Mouse (Mus musculus) mature B cell (primary cell): ENCODE data around the gene Mrpl20.

Experiments
- in situ Hi-C: fragments of 300-500 bp; cut with MboI; formaldehyde crosslinking; loops from 2 replicates; pipeline ENCODE4 v1.14.3; 2019

Mrpl20 gene

GRCm38 (mm10) chr4:155831831-155832230 lies 29.2 kb downstream of the Mrpl20 start:
- in situ Hi-C loops, result no loop called here

GRCm38 (mm10) chr4:155832321-155832720 lies 29.6 kb downstream of the Mrpl20 start:
- in situ Hi-C loops, result no loop called here

- in situ Hi-C loops, result no loop called here
Measured at GRCm38 (mm10) chr4:155833234-155833633, 30.6 kb downstream of the Mrpl20 start.

- in situ Hi-C loops, result no loop called here
Measured at GRCm38 (mm10) chr4:155833836-155834235, 31.2 kb downstream of the Mrpl20 start.

- in situ Hi-C loops, result no loop called here
Measured at GRCm38 (mm10) chr4:155837404-155838010, 34.8 kb downstream of the Mrpl20 start.

- in situ Hi-C loops, result no loop called here
Measured at GRCm38 (mm10) chr4:155838187-155839153, 35.8 kb downstream of the Mrpl20 start.

DNA sequence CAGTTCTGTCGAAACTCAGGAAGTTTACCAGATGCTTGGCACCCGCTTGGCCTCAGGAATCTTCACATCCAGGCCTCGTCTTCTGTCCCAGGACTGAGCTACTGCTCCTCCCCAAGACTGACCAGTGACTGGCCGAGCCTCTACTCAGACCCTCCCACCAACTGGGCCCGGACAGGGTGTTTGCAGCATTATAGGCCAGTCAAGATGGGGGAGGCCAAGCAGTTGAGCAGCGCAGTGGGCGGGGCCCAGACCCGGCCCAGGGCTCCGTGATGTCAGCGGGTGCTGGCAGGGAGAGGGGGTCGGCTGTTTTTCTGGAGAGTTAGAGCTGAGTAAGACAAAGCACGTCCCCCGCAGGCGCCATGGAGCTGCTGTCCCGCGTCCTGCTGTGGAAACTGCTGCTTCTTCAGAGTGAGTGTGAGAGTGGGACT lies 36.8 kb downstream of the Mrpl20 start, which contains the start of gene Mxra8:
Mxra8 (plus strand) TSS at position 198 of the 428 bp plus-strand sequence.
- in situ Hi-C loops, result no loop called here

DNA sequence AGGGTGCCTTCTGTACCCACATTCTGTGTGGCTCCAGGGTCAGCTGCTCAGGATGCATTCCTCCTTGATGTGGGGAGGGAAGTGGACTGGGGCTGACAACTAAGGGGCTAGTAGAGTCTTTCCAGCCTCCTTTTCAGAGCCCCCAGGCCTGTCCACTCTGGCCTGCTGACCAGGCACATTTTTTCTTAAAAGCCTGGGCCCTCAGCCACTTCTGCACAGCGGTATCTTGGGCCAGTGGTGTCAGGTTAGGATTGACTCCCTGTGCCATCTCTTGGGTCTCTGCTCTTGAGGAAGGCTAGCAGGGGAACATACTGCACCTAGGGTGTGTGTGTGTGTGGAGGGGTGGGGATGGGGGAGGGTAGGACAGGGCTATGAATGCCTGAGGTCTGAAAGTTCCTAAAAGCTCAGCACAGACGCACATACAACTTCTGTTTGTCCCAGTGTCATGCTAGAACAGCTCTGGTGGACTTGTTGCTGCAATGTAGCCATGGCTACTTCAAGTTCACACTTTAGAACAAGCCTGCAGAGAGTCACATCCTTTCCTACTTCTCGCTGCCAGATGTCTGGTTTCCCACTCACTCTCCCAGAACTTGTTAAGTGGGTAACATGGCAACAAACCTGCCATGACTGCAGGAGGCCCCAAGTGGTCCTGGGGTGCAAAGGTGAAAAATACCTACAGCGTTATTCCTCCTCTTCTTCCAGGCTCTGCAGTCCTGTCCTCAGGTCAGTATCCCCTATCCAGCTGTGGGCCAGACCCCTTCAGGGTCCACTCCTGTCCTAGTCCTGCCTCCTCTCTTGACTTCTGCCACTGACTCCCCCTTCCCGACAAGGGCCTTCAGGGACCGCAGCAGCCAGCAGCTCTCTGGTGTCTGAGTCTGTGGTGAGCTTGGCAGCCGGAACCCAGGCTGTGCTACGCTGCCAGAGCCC lies 37.7 kb downstream of the Mrpl20 start:
- in situ Hi-C loops, result no loop called here

GRCm38 (mm10) chr4:155841003-155841454 lies 38.4 kb downstream of the Mrpl20 start:
- in situ Hi-C loops, result no loop called here

DNA sequence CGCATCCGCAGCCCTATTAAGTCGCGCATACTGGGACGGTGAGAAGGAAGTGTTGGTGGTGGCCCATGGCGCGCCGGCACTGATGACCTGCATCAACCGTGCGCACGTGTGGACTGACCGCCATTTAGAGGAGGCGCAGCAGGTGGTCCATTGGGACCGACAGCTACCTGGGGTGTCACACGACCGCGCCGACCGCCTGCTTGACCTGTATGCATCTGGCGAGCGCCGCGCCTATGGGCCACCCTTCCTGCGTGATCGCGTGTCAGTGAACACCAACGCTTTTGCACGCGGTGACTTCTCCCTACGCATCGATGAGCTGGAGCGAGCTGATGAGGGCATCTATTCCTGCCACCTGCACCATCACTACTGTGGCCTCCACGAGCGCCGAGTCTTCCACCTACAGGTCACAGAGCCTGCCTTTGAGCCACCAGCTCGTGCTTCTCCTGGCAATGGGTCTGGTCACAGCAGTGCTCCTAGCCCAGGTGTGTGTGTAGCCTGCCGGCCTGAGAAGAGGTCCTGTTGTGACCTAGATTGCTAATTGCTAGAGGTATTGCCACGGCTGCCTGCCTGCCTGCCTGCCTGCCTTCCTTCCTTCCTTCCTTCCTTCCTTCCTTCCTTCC lies 39.1 kb downstream of the Mrpl20 start:
- in situ Hi-C loops, result no loop called here

DNA sequence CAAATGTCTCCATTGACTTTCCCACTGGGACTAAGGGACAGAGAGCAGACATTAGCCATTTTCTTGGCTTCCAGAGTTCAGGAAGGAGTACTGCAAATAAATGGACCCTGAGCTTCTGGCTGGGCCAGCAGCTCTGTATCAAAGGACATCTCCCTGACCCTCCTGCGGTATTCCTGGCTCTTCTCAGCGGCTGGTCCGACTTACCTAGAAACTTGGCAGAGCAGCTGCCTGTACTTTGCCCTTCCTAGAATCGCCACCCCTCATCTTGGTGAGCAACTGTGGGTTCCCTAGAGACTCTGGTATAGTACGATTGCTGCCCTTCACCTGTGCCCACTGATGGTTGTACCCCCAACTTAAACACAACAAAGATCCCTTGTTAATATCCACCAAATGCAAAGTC lies 40.6 kb downstream of the Mrpl20 start:
- in situ Hi-C loops, result no loop called here

- in situ Hi-C loops, result no loop called here
Measured at GRCm38 (mm10) chr4:155846871-155847578, 44.3 kb downstream of the Mrpl20 start, which contains the start of gene Dvl1. Dvl1 (plus strand) TSS chr4:155847402.

- in situ Hi-C loops, result no loop called here
Measured at GRCm38 (mm10) chr4:155847591-155848352, 45.1 kb downstream of the Mrpl20 start.

GRCm38 (mm10) chr4:155848434-155849095 lies 45.9 kb downstream of the Mrpl20 start:
- in situ Hi-C loops, result no loop called here

DNA sequence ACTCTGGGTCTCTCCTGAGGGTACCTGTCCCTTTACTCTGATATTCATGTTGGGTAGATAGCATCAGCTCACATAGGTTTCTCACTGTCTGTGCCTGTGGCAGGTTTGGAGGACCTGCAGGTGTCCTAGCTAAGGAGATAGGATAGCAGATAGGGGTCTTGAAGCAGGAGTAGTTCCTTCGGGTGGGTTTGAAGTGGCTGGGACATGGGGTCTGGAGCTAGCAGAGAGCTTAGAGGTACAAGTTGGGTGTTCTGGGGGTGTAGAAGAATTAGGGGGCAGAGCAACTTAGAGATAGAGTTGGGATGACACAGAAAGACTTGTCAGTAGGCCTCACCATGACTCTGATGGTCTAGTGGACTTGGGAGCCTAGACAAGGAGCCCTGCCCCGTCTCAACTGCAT lies 46.7 kb downstream of the Mrpl20 start:
- in situ Hi-C loops, result no loop called here

GRCm38 (mm10) chr4:155849792-155850451 lies 47.2 kb downstream of the Mrpl20 start:
- in situ Hi-C loops, result no loop called here

GRCm38 (mm10) chr4:155851368-155851767 lies 48.7 kb downstream of the Mrpl20 start:
- in situ Hi-C loops, result no loop called here

GRCm38 (mm10) chr4:155851951-155852411 lies 49.3 kb downstream of the Mrpl20 start:
- in situ Hi-C loops, result no loop called here

DNA sequence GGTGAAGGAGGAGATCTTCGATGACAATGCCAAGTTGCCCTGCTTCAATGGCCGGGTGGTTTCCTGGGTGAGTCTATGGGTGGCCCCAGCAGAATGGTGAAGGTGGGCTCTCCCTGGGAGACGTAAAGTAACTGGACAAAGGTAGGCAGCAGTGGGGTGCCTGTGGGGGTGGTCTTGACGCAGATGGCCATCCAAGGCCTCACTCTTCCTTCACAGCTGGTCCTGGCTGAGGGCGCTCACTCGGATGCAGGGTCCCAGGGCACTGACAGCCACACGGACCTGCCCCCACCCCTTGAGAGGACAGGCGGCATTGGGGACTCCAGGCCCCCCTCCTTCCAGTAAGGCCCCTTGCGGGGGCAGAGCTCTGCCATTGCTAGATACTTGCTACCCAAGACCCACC lies 50.7 kb downstream of the Mrpl20 start:
- in situ Hi-C loops, result no loop called here
